Mouse (Mus musculus) liver, postnatal 0 days (tissue): ENCODE data around the gene Cwc22.

Experiments
- CTCF ChIP-seq: sonication (generic); IDR thresholded peaks from 2 replicates; pipeline ENCODE4 v1.5.1; 2016; ENCODE audit warnings: antibody characterized with exemption, low read depth
- EP300 ChIP-seq: IDR thresholded peaks from 2 replicates; pipeline ENCODE4 v1.6.1; 2016; ENCODE audit warnings: antibody characterized with exemption, low read depth, mild to moderate bottlenecking

- TF ChIP-seq CTCF = no peak
- no peak for TF ChIP-seq EP300
Measured at GRCm38 (mm10) chr2:77984209-77984608, 38.0 kb upstream of the Cwc22 start.
